Mouse (Mus musculus) olfactory bulb, adult 2 months (tissue): Measurements from ENCODE around the gene AU022252.

Source experiments
- CTCF ChIP-seq: fragments of 200-500 bp; IDR thresholded peaks from 2 replicates; pipeline ENCODE4 v1.5.1; 2012; ENCODE audit warnings: low read depth, mild to moderate bottlenecking, low read length, moderate library complexity; ENCODE audit not compliant: insufficient read depth
- POLR2A ChIP-seq: fragments of 200-500 bp; IDR thresholded peaks from 2 replicates; pipeline ENCODE4 v1.6.1; 2012; ENCODE audit warnings: mild to moderate bottlenecking, low read depth, low read length, moderate library complexity; ENCODE audit not compliant: insufficient read depth

DNA sequence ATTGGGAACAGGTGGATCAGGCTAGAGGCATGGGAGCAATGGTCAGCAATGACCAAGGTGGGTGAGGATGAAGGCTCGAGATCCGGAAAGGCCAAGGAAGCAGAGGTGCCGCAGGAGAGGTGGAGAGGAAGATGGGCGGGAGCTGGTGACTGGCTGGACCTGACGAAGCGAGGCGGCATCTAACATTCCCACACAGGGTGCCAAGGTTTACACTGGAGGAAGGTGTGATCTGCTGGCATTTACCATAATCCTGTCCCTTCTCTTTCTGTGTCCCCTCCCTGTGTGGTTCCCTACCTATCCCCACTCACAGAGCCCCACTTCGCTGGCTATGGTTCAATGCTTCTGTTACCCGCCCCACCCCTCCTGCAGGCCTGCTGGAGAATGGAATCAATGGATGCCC lies 13.4 kb upstream of the AU022252 start:
- TF ChIP-seq CTCF (no peak), POLR2A (no peak)
